Mouse (Mus musculus) hindbrain, embryonic 13.5 days (tissue): ENCODE measurements around the gene Mtif3. TPM values are rescaled to one million over a fixed set of nuclear protein-coding genes. Genes with fewer than 3 reads are reported as not detected.

ENCODE experiments used
- ATAC-seq: fragments of 200-750 bp; cut with Nextera tagmentation; 2 replicates; pipeline ENCODE4 v1.8.0; 2017; ENCODE audit warnings: moderate TSS enrichment; ENCODE audit not compliant: low FRiP score
- H3K27ac ChIP-seq: fragments of 300-500 bp; sonication (generic); 2 replicates; pipeline ENCODE4 v1.5.1; 2015; ENCODE audit warnings: inconsistent platforms, mild to moderate bottlenecking, moderate library complexity
- H3K27me3 ChIP-seq: fragments of 300-500 bp; sonication (generic); 2 replicates; pipeline ENCODE4 v1.6.1; 2015; ENCODE audit warnings: mild to moderate bottlenecking, inconsistent platforms
- H3K36me3 ChIP-seq: fragments of 300-500 bp; sonication (generic); 2 replicates; pipeline ENCODE4 v1.6.1; 2015; ENCODE audit warnings: mild to moderate bottlenecking, inconsistent platforms
- H3K4me1 ChIP-seq: fragments of 300-500 bp; sonication (generic); replicated peaks from 2 replicates; pipeline ENCODE4 v1.6.1; 2015; ENCODE audit warnings: inconsistent platforms
- H3K4me2 ChIP-seq: fragments of 300-500 bp; sonication (generic); 2 replicates; pipeline ENCODE4 v1.6.1; 2015; ENCODE audit warnings: inconsistent platforms, mild to moderate bottlenecking, moderate library complexity
- H3K4me3 ChIP-seq: fragments of 300-500 bp; sonication (generic); 2 replicates; pipeline ENCODE4 v1.5.1; 2015; ENCODE audit warnings: mild to moderate bottlenecking, inconsistent platforms
- H3K9ac ChIP-seq: fragments of 300-500 bp; sonication (generic); 2 replicates; pipeline ENCODE4 v1.6.1; 2015; ENCODE audit warnings: mild to moderate bottlenecking, inconsistent platforms
- H3K9me3 ChIP-seq: fragments of 300-500 bp; sonication (generic); 2 replicates; pipeline ENCODE4 v1.6.1; 2016; ENCODE audit warnings: inconsistent platforms
- WGBS: fragments of 180-500 bp; shearing (Covaris S2); methylation state at CpG from one replicate; pipeline ENCODE4 v1.1.7; 2015; 5-methylcytosine and 5-hydroxymethylcytosine counted together
- polyA plus RNA-seq: library from polyadenylated mRNA; unstranded; fragments of >200 nt; fragmentation: Nextera tagmentation; extraction: Ambion mirVana; gene quantifications from 2 replicates; pipeline ENCODE4 v1.2.1, GENCODE M21; 2015

Mtif3 gene
- polyA plus RNA-seq, 1 experiment from 2014 or later: 26.5 TPM

DNA sequence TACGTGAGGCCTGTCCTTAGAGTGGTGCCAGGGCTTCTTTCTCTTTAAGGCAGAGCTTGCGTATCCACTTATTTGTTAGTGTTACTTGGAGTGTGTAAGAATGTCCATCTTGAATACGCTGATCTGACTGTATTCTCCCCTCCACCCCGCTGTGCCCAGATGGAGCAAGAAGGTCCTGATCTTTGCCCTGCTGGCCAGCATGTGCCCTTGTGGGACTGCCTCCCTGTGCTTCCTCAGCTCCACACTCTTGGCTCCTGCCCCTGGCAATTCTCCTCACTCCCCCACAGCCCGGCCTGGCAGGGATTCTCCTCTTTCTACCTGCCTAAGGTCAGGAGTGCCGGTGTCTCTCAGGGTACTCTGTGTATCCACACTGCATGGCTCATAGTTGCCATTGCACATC, 17.8 kb upstream of the Mtif3 start:
- no peak overlapping the region for H3K27ac ChIP-seq
- H3K4me3 ChIP-seq: no peak overlapping the region
- peaks cover 8% of the 10 kb centered on the region for H3K4me1 ChIP-seq
- no peak for ATAC-seq
- no peak overlapping the region for H3K9ac ChIP-seq
- H3K27me3 ChIP-seq: peaks cover 43% of the 10 kb centered on the region
- no peak overlapping the region for H3K4me2 ChIP-seq
- H3K36me3 ChIP-seq: no peaks in the 10 kb centered on the region
- no peaks in the 10 kb centered on the region for H3K9me3 ChIP-seq
- 86% methylated on average over 6 of the region's 6 CpGs for WGBS

DNA sequence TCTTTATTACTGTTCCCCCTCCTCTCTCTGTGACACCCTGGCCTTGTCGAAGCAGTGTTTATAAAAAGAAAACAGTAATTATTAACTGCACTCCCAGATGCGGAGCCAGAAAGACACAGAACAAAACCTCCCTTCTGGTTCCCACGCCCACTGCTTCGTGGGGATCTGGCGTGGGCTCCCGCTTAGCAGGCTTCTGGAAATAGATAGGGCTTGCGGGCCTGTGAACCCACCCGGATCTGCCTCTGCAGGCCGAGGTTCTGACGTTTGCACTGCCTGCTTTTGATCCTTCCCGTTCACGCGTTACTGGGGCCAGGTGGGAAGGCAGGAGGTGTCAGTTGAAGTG, 11.2 kb upstream of the Mtif3 start:
- H3K9ac ChIP-seq: no peak overlapping the region
- H3K27me3 ChIP-seq: 0 out of 2 replicates have a peak, but pooled peaks cover 9% of the 10 kb centered on the region
- no peaks in the 10 kb centered on the region for H3K36me3 ChIP-seq
- no peak overlapping the region for H3K4me2 ChIP-seq
- no peak overlapping the region for H3K4me3 ChIP-seq
- H3K9me3 ChIP-seq: no peaks in the 10 kb centered on the region
- H3K4me1 ChIP-seq: no peaks in the 10 kb centered on the region
- 67% methylated on average over 13 of the region's 13 CpGs for WGBS
- no peak for ATAC-seq
- H3K27ac ChIP-seq: no peak overlapping the region

DNA sequence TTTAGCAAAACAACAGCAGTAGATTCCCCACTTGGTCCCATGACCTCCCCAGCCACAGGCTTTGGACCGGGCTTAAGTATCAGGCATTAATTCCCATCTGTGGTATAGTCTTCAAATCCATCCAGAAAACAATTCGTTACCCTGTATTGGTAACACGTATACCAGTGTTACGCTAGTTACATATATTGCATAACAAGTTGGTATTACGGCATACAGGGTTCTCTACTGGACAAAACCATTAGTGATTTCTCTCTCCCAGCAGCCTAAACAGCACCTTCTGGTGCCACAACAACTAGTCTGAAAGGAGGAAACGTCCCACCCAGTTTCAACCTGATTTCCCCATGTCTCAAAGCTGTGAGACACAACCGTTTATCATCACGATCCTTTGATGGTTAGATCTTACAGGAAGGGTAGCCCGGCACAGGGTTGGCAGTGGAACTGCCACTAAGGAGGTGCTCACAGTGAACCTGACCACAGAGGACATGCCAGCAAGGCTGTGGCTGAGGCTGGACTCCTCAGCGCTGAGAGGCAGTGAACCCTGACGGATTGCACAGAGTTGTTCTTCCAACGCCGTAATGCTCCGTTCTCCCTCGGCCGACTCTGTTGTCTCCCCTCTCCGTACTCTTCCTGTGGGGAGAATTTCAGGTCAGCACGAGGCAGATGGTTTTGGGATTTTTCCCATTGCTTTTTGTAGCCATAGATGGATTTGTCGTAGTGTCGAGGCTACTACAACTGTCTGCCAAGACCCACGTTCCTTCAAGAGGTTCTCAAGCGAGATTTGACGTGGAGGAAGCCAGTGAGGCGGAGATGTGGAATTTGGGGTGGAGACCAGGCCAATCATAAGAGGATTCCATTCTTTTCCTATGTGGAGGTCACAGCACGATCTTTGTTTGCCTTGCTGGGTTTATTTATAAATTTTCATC, 10.5 kb upstream of the Mtif3 start:
- 86% methylated on average over 25 of the region's 25 CpGs for WGBS
- no peak for ATAC-seq
- Histone ChIP-seq H3K9ac (no peak overlapping the region), H3K4me1 (no peaks in the 10 kb centered on the region; the same call in 1 of the 2 replicates), H3K4me3 (no peak overlapping the region), H3K36me3 (no peaks in the 10 kb centered on the region), H3K4me2 (no peak overlapping the region), H3K27me3 (0 out of 2 replicates have a peak, but pooled peaks cover 9% of the 10 kb centered on the region), H3K9me3 (no peaks in the 10 kb centered on the region), H3K27ac (no peak overlapping the region)

DNA sequence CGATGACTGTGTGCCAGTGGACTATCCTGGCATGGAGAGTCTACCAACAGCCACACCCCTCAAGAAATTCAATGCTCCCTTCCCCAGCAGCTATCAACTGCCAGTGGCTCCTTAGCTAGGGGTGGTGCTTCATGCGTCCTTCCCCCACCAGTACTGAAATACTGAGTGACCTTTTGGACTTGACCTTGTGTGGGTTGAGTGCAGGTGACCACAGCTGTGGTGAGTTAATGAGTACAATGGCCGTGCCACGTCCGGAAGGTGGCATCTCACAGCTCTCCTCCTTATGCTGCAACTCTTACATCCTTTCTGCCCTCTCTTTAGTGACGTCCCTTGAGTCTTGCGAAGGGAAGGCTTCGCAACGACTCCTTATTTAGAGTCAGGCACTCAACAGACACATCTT, 9.8 kb upstream of the Mtif3 start:
- no peak overlapping the region for H3K4me3 ChIP-seq
- ATAC-seq: no peak
- H3K4me1 ChIP-seq: no peaks in the 10 kb centered on the region; the same call in 1 of the 2 replicates
- H3K36me3 ChIP-seq: no peaks in the 10 kb centered on the region
- H3K27me3 ChIP-seq: 0 out of 2 replicates have a peak, but pooled peaks cover 9% of the 10 kb centered on the region
- 93% methylated on average over 9 of the region's 9 CpGs for WGBS
- H3K27ac ChIP-seq: no peak overlapping the region
- no peak overlapping the region for H3K4me2 ChIP-seq
- no peaks in the 10 kb centered on the region for H3K9me3 ChIP-seq
- H3K9ac ChIP-seq: no peak overlapping the region

DNA sequence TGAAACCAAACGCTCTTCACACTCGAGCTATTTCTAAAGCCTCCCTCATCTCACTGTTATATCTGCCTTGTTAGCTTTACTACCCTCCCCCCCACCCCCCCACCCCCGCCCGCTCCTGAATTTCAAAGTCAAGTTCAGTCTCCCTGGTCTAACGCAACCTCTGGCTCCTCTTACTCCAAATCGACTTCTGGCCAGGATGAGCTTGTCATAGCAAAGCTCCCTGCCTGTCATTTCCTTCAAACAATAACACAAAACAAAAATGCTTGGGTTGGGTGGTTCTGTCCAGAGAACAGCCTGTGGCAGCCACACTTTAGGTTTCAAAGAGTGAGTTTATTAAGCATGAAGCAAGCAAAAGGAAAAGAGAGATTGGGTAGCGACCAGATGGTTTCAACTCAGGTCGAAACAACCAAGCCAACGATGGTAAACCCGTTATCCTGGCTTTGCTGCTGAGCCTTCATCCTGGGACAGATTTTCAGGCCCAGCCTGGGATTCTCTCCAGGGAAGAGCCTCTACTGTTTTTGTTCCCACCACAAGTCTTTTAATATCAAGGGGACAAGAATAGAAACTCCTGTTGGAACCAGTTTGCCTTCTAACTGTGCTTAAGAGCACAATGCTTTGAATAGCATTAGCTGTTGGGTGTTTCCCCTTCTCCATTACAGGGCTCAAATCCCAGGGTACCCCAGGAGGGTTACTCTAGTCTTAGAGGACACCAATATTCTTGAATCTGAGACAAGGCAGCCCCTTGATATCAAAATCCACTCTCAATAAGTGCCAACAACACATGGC, 8.4 kb upstream of the Mtif3 start:
- H3K27me3 ChIP-seq: 0 out of 2 replicates have a peak, but pooled peaks cover 9% of the 10 kb centered on the region
- H3K4me1 ChIP-seq: no peaks in the 10 kb centered on the region; the same call in 1 of the 2 replicates
- WGBS: 73% methylated on average over 10 of the region's 10 CpGs
- no peaks in the 10 kb centered on the region for H3K36me3 ChIP-seq
- no peak overlapping the region for H3K4me2 ChIP-seq
- no peak overlapping the region for H3K9ac ChIP-seq
- no peak overlapping the region for H3K4me3 ChIP-seq
- H3K27ac ChIP-seq: no peak overlapping the region
- ATAC-seq: no peak
- no peaks in the 10 kb centered on the region for H3K9me3 ChIP-seq

DNA sequence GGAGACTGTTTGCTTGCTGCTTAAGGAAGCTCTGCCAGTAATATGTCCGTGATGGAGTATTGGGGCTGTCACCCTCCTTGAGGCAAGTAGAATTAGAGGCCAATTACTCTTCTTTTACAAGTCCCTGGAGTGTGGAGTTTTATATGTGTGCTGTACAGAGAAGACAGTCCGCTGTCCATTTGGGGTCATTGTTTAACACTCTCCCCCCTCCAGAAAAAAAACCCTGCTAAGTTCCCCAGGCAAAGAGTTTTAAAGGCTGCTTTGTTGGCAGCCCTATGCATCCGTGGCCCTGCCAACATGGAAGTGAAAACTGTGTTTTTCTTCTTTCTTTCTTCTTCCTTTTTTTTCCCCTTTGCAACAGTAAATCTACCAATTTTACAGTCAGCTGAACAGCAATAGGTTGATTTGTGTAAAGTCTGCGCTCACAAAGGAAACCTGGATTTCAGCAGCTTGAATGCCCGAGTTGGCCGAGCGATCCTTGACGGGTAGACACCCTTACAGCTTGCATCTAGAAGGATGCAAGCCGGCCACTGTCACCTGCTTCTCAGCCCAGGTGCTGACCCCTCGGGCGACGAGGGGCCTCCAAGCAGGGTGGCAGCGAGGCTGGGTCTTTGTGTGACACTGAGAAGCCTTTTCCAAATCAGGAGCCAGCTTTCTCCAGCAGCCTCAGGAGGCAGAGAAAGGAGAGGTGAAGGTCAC, 5.2 kb upstream of the Mtif3 start:
- no peak overlapping the region for H3K4me2 ChIP-seq
- peaks cover 5% of the 10 kb centered on the region; the same call in 1 of the 2 replicates for H3K27me3 ChIP-seq
- H3K4me1 ChIP-seq: peaks cover 3% of the 10 kb centered on the region; the same call in 1 of the 2 replicates
- WGBS: 24% methylated on average over 13 of the region's 13 CpGs
- H3K9ac ChIP-seq: no peak overlapping the region
- no peak overlapping the region for H3K27ac ChIP-seq
- no peak overlapping the region for H3K4me3 ChIP-seq
- no peaks in the 10 kb centered on the region for H3K36me3 ChIP-seq
- ATAC-seq: no peak
- H3K9me3 ChIP-seq: no peaks in the 10 kb centered on the region

DNA sequence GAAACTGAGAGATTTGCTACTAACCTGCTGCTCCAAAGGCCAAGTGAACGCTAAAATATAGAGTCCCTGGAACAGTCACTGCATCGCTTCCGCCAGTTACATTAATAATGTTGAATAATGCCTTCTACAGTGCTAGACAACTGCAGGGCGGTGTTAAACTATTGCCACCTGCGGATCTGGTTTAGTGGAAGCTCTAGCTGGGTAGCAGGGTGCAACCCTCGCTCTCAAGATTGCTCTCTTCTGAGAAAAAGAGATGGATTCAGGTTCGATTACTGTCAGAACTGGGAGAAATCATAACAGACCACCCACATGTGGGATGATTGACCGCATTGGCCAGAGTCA, 308 bp upstream of the Mtif3 start:
- peak overlapping the region; percentile 85 for H3K4me3 ChIP-seq
- H3K4me1 ChIP-seq: peaks cover 13% of the 10 kb centered on the region
- 57% methylated on average over 8 of the region's 8 CpGs for WGBS
- peak; percentile 22; the same call in 1 of the 2 replicates for ATAC-seq
- H3K27me3 ChIP-seq: peaks cover 3% of the 10 kb centered on the region; the same call in 1 of the 2 replicates
- H3K4me2 ChIP-seq: peak overlapping the region; percentile 81
- peak overlapping the region; percentile 49; the same call in 1 of the 2 replicates for H3K9ac ChIP-seq
- no peaks in the 10 kb centered on the region for H3K9me3 ChIP-seq
- H3K36me3 ChIP-seq: peaks cover 13% of the 10 kb centered on the region
- no peak overlapping the region for H3K27ac ChIP-seq

DNA sequence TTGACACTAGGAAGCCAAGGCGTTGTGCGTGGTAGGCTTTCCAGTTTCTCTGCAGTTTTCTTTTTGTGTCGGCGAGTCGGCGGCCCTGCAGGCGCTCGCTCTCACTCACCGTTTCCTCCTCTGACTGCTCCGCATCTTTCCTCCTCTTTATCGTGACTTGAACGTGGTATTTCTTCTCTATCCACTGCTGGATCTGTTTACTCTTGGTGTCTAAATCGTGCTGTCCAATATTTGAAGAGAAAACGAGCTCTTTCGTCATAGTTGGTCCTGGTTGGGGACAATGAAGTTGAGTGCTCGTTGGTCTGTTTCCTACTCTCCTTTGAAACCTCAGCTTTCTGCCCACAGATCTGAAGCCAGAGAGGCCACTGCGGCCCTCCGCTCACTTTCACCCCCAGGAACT, 6.9 kb downstream of the Mtif3 start:
- Histone ChIP-seq H3K4me1 (no peaks in the 10 kb centered on the region), H3K36me3 (peaks cover 80% of the 10 kb centered on the region), H3K4me2 (no peak overlapping the region), H3K9ac (no peak overlapping the region), H3K4me3 (no peak overlapping the region), H3K27me3 (no peaks in the 10 kb centered on the region), H3K27ac (no peak overlapping the region), H3K9me3 (no peaks in the 10 kb centered on the region)
- 93% methylated on average over 18 of the region's 18 CpGs for WGBS
- ATAC-seq: no peak

DNA sequence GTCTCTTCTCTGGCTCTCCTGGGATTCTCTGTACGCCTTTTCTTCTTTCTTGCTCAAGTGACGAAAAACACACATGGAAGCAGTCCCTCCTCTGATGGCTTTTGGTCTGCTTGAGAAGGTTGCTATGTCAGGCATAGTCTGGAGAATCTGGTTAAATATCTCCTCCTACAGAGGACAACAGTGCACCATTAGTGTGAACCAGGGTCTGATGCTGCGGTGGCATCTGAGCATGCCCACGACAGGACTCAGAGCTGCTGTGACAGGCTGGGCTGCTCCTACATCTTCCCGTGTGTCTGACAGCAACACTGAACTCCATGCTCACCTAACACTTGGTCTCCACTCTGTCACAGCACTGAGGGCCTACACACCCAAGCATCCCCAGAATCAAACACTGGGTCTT, 7.9 kb downstream of the Mtif3 start:
- Histone ChIP-seq H3K36me3 (peaks cover 87% of the 10 kb centered on the region), H3K4me2 (no peak overlapping the region), H3K9me3 (no peaks in the 10 kb centered on the region), H3K4me3 (no peak overlapping the region), H3K27ac (no peak overlapping the region), H3K9ac (no peak overlapping the region), H3K27me3 (no peaks in the 10 kb centered on the region), H3K4me1 (no peaks in the 10 kb centered on the region)
- 84% methylated on average over 5 of the region's 5 CpGs for WGBS
- no peak for ATAC-seq

DNA sequence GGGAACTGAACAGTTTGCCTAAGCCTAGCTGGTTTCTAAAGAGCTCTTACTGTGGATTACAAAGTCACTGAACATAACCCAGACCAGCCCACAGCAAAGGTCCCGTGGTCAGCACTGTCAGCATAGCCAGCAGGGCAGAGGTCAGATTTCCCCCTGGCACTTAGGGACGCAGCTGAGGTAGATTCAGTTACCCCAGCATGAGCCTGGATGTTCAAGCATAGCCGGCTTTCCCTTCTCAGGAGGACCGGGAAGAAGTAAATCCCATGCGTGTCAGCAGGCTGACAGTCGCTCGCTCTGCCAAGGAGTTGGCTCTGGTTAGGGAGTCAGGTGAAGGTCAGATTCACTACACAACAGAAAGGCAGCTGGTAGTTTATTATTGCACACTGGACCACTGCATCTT, 9.0 kb downstream of the Mtif3 start:
- no peak overlapping the region for H3K9ac ChIP-seq
- no peak for ATAC-seq
- no peak overlapping the region for H3K4me3 ChIP-seq
- H3K4me2 ChIP-seq: no peak overlapping the region
- no peaks in the 10 kb centered on the region for H3K9me3 ChIP-seq
- peaks cover 5% of the 10 kb centered on the region for H3K4me1 ChIP-seq
- H3K27ac ChIP-seq: no peak overlapping the region
- H3K36me3 ChIP-seq: peaks cover 85% of the 10 kb centered on the region
- 91% methylated on average over 7 of the region's 7 CpGs for WGBS
- H3K27me3 ChIP-seq: no peaks in the 10 kb centered on the region

DNA sequence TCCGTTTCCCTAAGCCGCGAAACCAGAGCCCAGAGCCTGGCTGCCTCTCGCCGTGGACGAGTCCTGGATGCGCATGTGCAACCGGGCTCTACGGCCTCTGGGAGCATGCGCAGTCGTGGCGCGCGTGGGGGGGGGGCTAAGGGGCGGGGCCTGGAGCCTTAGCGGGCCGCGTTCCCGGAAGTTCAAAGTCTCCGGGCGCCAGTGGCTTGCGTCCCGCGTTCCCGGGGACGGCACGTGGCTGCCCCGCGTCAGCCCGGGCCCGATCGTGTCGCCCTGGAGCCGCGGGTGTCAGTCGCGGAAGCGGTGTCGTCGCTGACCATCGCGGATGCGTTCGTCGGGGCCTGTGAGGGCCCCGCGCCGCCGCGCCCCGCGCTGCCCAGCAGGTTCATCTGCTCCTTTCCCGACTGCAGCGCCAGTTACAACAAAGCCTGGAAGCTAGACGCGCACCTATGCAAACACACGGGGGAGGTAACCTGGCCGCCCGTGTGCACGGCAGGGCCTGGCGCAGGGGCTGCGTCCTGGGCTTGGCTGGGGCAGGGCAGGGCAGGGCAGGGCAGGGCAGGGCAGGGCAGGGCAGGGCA, 15.0 kb downstream of the Mtif3 start, which contains the start of gene Gtf3a:
Gene Gtf3a, plus strand, starts transcription at position 150 of the 581 bp plus-strand sequence.
- ATAC-seq: peak; percentile 95
- H3K4me2 ChIP-seq: peak within 1 kb of the TSS; percentile 96
- under 1% methylated on average over 60 of the region's 62 CpGs for WGBS
- 0 out of 2 replicates have a peak, but pooled peaks cover 5% of the 10 kb centered on the region for H3K27me3 ChIP-seq
- H3K4me1 ChIP-seq: peaks cover 17% of the 10 kb centered on the region
- H3K9ac ChIP-seq: peak within 1 kb of the TSS; percentile 92
- peak within 1 kb of the TSS; percentile 80 for H3K4me3 ChIP-seq
- no peaks in the 10 kb centered on the region for H3K9me3 ChIP-seq
- peak within 1 kb of the TSS; percentile 83 for H3K27ac ChIP-seq
- peaks cover 31% of the 10 kb centered on the region for H3K36me3 ChIP-seq
